Mouse (Mus musculus) adrenal gland, postnatal 4 days (tissue): ENCODE results near the gene Scarf1. TPM values are rescaled to one million over a fixed set of nuclear protein-coding genes. Genes with fewer than 3 reads are reported as not detected.
A peak's percentile ranks its signal among the peaks of the same experiment; 100 is the strongest.

ENCODE experiments used
- microRNA-seq: library from miRNA; unstranded; fragments of <30 nt; microRNA quantifications from one replicate; pipeline ENCODE4 v1.2.0, GENCODE M21; 2021
- total RNA-seq, 2 experiments: library from RNA; stranded (reverse); gene quantifications; 2 replicates each; pipeline ENCODE4 v1.2.3; 2021

Scarf1 gene
- total RNA-seq, 2 experiments from 2014 or later: 13.8 to 14.4 TPM

Small RNA genes lying within 50 kb of the gene (microRNA-seq; reads per million reads assigned to microRNA genes)
- gene Mir22 (29,037 reads per million, percentile 98 among the genes with 10 or more reads in this experiment), gene Mir3971 (not detected)

Other genes with a start within 250 kb of the Scarf1 start
- 10 to 100 TPM; 87.2 to 93.7 TPM for gene Rpa1, start 165.2 kb upstream of the Scarf1 start, total RNA-seq
- gene Smyd4, start 165.1 kb upstream of the Scarf1 start, total RNA-seq: 10 to 100 TPM; 11.4 to 12.3 TPM
- gene Serpinf1, start 90.8 kb upstream of the Scarf1 start, total RNA-seq: 100 to 1,000 TPM in 1 of 2 experiments, 10 to 100 TPM in 1; 45.8 to 111 TPM
- gene Serpinf2, start 73.9 kb upstream of the Scarf1 start, total RNA-seq: 100 to 1,000 TPM in 1 of 2 experiments, 10 to 100 TPM in 1; 12.4 to 127 TPM
- gene Wdr81, start 58.8 kb upstream of the Scarf1 start, total RNA-seq: 10 to 100 TPM; 18.1 to 18.4 TPM
- gene Tlcd2, start 51.8 kb upstream of the Scarf1 start, total RNA-seq: 10 to 100 TPM; 12.9 to 17.8 TPM
- gene Prpf8, start 26.7 kb upstream of the Scarf1 start, total RNA-seq: 100 to 1,000 TPM; 142 to 156 TPM
- 1 to 10 TPM; 7.7 to 8.5 TPM for gene Rilp, start 3.4 kb upstream of the Scarf1 start, total RNA-seq
- 10 to 100 TPM; 24.2 to 33.0 TPM for gene Slc43a2, start 18.2 kb downstream of the Scarf1 start, total RNA-seq
- 100 to 1,000 TPM; 120 to 135 TPM for gene Pitpna, start 74.6 kb downstream of the Scarf1 start, total RNA-seq
- 10 to 100 TPM; 59.8 to 64.4 TPM for gene Inpp5k, start 117.4 kb downstream of the Scarf1 start, total RNA-seq
- gene Myo1c, start 137.0 kb downstream of the Scarf1 start, total RNA-seq: 100 to 1,000 TPM; 122 to 132 TPM
- 100 to 1,000 TPM; 106 to 108 TPM for gene Crk, start 165.7 kb downstream of the Scarf1 start, total RNA-seq
- 100 to 1,000 TPM; 648 to 744 TPM for gene Ywhae, start 219.3 kb downstream of the Scarf1 start, total RNA-seq